Mouse (Mus musculus) heart, adult 10 weeks (tissue): Measurements from ENCODE around the gene Mmel1. TPM values are rescaled to one million over a fixed set of nuclear protein-coding genes. Genes with fewer than 3 reads are reported as not detected.

Experiments used
- polyA plus RNA-seq: library from polyadenylated mRNA; stranded (reverse); fragments of 350-450 nt; fragmentation: Illumina TruSeq; extraction: RNeasy Lipid Tissue Mini Kit (QIAGEN cat#74804); gene quantifications from one replicate; pipeline ENCODE4 v1.2.3, GENCODE M21; 2014; ENCODE audit warnings: low read depth, low replicate concordance

The Mmel1 gene
- polyA plus RNA-seq, result not detected

GRCm38 (mm10) chr4:154869440-154869839 is at the start of gene Mmel1:
Gene Mmel1, plus strand, starts transcription at chr4:154869585.

GRCm38 (mm10) chr4:154837170-154837569 is 32.2 kb upstream of the Mmel1 start, which contains the start of gene Ttc34:
Gene Ttc34, plus strand, starts transcription at chr4:154837459.

GRCm38 (mm10) chr4:154898506-154899446 is 29.4 kb downstream of the Mmel1 start, which contains the start of gene Fam213b:
Gene Fam213b, minus strand, starts transcription at chr4:154899135.

GRCm38 (mm10) chr4:154928395-154929087 is 59.2 kb downstream of the Mmel1 start, which contains the start of gene Tnfrsf14:
Gene Tnfrsf14, minus strand, starts transcription at chr4:154928563.

Other genes starting within 250 kb of the Mmel1 start
- gene Prdm16, start 232.7 kb upstream of the Mmel1 start, polyA plus RNA-seq, result 7.8 TPM
- not detected for gene Actrt2, start 201.7 kb upstream of the Mmel1 start, polyA plus RNA-seq
- not detected for gene Ttc34, start 32.1 kb upstream of the Mmel1 start, polyA plus RNA-seq
- gene Fam213b, start 29.6 kb downstream of the Mmel1 start, polyA plus RNA-seq, result 164 TPM
- gene Tnfrsf14, start 59.0 kb downstream of the Mmel1 start, polyA plus RNA-seq, result 5.6 TPM
- gene Hes5, start 91.3 kb downstream of the Mmel1 start, polyA plus RNA-seq, result not detected
- gene Pank4, start 94.5 kb downstream of the Mmel1 start, polyA plus RNA-seq, result 57.1 TPM
- not detected for gene Plch2, start 187.2 kb downstream of the Mmel1 start, polyA plus RNA-seq
- gene Pex10, start 197.4 kb downstream of the Mmel1 start, polyA plus RNA-seq, result 18.9 TPM
- gene Rer1, start 216.8 kb downstream of the Mmel1 start, polyA plus RNA-seq, result 108 TPM
- gene Morn1, start 217.0 kb downstream of the Mmel1 start, polyA plus RNA-seq, result 1.2 TPM